Mouse (Mus musculus) right cerebral cortex, postnatal 14 days (tissue): Measurements from ENCODE around the gene Kcnab2.
A peak's percentile ranks its signal among the peaks of the same experiment; 100 is the strongest.

Experiments
- DNase-seq: peaks from one replicate; pipeline ENCODE4 v3.0.0; 2022

The Kcnab2 gene

DNA sequence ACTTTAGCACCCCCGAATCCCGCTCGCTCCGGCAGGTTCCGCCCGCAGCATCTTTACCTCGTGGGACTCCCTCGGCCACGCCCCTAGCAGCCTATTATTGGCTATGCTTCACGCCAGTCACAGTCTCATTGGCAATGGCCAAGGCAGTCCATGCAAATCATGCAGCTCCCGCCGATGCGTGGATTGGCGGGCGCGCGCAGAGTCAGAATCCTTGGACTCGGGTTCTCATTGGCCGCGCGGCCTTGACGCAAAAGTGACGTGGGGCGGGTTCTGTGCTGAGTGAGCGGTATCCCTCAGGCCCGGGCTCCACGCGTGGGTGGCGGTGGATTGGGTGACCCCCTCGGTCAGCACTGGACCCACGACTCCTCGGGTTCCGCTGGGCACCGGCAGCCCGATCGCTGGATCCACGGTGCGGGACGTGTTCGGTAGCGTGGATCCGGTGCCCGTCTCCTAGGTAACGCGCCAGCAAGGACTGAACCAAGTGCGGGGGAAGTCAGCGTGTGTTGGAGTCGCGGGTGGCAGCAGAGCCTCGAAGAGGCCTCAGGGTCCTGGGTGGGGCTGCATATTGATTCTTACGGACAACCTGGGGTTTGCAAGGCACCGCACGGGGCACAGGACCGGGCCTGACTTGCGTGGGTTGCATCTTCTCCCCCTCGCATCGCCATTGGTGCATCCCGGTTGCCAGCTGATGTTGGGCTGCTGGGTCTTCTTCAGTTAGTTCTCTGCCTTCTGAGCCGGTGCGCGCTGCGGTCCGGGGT is at the start of gene Kcnab2:
Gene Kcnab2 (minus strand): TSS at position 406 of the 758 bp plus-strand sequence.
- peak; percentile 100 for DNase-seq

DNA sequence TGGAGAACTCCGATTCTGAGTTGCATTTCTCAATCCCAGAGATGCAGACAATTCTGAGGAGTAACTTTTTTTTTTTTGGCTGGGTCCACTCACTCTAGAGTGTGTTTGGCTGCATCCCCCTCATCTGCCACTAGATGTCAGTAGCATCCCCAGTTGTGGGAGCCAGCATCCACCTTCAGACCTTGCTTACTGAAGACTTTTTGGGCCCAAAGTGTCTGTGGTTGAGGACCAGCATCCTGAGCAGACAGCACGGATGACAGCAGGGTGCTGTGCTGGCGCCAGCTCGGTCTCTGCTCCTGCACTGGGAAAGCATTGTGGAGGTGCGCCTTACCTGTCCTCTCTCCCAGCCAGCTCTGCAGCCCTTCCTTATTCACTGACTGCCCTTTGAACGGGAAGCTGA is 42.4 kb upstream of the Kcnab2 start:
- DNase-seq = peak; percentile 79

DNA sequence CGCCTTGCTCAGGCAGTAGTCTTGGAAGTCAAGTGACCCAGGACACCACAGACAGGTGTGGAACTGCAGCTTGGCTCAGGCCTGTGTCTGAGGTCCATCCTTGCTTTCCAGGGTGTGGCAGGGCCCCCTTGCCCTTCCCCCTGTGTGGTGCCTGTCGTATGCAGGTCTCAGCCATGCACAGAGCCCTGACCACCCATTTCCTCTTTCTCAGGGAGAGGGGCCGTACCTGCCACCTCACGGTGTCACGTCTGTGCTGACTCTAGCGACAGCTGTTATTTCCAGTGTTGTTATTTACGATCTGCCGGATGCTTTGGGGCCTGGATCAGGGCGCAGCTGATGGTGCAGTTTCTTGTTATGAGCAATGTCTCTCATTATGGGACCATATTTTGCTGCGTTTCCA is 41.4 kb upstream of the Kcnab2 start:
- no peak for DNase-seq

DNA sequence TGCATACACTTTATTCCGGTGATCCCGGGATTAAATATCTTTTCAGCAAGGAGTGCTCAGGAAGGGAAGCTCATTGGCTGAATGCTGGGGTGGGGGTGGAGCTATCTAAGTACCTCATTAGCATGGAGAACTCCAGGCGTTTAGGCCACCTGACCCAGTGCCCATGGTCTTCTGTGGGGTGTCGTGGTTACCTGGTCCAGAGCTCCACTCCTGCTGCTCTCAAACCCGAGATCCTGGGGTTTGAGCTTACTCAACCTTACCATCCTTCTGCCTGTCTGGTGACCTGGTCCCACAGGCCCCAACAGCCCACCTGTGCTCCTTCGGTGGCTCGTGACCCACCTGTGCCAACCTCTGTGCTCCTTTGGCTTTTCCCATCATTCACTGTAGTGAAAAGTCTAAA is 37.2 kb upstream of the Kcnab2 start:
- DNase-seq = no peak

DNA sequence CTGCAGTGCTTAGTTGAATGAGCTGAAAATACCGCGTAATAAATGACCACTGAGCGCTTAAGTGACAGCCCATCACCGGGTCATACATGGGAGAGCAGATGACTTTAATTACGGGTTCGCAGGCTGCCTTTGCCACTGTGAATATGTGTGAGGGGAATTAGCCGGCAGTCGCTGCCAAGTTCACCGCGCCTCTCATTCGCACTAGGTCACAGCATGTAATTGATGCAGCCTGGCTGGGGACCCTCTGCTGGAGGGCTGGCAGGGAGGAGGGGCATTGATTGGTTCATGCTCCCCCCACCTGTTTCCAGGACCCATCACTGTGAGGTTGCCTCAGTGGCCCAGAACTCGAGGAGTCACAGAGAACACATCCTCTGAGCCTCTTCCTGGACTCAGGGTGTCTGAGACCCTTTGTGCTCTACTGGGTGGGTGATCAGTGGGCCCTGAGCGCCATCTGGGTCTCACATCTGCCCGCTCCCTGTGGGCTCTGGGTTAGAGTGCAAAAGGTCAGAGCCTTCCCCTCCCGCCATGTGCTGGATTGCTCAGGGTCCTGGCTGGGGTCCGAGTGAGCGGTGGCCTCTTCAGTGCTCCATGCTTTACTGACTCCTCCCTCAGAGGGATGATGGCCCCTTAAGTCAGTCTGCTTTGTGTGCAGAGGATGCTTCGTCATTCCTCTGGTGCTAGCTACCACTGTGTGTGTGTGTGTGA is 34.7 kb upstream of the Kcnab2 start:
- DNase-seq = no peak

DNA sequence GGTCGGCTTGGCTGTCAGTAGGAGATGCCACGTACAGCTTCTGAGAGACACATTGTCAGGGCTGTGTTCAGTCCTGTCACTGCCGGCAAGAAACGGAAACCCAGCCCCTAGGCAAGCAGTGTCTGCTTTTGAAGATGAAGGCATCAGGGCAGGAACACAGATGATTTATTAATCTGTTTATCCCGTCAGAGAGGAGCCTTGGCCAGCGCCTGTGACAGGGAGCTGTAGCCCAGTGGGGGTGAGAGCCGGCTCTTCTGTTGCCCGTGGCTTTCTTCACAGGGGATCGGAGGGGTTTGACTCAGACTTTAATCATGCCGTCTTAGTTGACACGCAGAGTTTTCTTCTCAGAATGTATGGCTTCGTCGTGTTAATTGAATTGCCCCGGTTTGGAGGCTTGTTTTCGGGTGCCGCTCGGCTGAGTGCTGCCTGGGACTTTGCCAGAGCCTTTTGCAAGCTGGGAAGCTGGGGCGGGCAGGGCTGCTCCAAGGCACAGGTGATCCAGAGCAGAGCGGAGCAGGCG is 16.7 kb upstream of the Kcnab2 start:
- DNase-seq = no peak

DNA sequence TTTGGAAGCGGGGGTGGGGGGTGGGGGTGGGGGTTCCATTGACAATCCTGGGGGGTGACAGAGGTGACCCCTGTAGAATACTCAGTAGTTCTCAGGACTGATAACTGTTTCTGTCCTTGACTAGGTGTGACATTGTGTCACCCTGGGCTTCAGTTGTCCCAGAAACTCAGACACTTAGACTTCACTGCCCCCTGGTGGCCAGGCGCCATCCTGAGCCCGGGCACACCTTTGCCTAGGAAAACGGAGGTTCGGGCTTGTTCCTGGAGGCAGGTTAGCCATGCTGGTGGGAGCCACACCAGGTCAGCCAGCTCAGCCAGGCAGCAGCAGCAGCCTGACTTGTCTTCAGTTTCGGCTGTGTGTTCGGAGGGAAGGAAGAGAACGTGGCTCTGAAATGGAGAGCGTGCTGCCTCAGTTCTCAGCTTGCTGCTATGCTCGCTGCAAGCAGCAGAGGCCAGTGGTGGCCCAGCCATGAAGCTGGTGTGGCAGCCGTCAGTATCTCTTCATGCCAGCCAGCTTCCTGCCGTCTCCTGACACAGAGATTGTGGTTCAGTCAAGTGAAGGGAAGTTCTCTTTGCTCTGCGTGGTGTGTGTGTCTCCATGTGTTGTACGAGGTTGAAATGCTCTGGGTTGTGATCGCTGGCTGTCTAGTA is 13.7 kb upstream of the Kcnab2 start:
- DNase-seq = peak; percentile 79

DNA sequence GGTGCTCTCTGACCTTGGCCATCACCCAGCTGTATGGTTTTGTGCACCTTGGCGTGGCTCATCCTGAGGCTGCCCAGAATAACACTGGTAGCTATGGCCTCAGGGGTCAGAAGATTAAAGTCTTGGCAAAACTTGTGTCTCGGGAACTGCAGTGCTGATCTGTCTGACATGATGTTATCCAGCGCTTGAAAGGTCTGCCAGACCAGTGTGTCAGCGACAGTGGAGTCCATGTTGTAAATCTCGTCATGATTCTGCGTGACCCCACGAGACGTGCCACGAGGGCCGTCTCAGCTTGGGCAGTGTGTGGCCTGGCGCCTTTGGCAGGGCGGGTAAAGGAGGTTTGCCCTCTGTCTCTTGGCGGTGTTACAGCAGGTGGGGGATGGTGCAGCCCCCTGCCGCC is 12.6 kb upstream of the Kcnab2 start:
- no peak for DNase-seq

DNA sequence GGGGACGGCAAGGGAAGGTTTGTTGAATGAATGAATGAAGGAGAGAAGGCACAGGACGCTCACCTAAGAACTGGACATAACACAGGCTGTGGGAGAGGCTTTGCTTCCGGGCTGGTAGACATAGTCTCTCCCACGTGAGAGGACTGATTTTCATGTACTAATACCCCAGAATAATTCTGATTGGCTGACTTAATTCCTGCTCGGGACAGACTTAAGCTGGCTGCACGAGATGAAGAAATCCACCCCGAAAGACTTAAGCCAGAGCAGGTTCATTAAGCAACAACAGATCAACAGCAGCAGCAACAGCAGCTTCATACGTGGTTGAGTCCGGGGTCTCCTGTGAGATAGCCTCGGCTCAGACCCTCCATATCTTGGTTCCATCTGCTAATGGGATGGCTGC is 10.4 kb upstream of the Kcnab2 start:
- no peak for DNase-seq

DNA sequence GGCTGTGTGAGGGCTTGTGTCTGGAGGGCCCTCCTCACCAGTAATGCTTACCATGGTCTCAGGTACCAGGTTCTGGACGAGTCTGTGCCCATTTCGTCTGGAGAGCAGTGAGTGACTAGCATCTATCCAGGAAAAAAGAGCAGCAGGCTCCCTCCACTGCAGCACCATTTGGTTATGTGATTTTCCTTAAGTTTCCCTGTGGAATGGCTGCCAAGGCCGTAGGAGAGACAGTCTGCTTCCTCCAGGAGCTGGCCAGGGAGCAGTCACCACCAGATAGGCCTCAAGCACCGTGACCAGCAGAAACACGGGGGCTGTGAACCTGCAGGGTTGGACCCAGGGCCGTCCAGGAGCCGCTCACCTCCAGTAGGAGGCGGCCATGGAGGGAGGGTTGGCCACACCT is 2.8 kb upstream of the Kcnab2 start:
- DNase-seq = no peak

DNA sequence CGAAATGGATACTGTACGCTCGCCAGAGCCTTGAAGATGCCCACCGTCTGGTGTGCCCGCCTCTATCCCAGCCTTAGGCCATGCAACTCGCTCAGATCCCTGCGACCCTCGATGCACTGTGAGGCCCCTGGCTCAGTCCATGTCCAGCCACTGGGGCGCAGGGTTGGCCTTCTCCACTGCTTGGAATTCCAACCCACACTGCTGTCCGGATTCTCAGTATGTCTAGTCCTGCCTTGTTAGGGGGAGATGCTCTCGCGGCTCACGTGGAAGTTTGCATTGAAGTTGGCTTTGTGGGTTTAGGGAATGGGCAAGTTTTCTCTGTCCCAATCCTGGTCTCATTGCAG is 525 bp upstream of the Kcnab2 start:
- no peak for DNase-seq

DNA sequence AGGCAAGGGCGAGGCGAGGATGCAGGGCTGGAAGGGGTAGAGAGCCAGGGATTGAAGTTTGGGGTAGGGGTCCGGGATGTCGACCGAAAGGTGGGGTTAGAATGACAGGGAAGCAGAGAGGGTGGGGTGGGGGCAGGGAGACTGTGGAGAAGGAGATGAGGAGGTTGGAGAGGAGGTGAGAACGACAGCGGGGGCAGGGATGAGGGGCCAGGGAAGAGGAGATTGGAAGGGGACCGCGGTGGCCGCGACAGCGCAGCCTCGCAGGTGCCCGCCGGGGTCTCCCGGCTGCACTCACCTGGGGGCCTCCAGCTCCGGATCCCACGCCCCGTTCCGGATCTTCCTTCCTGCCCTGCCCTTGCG is 585 bp downstream of the Kcnab2 start:
- DNase-seq = no peak

DNA sequence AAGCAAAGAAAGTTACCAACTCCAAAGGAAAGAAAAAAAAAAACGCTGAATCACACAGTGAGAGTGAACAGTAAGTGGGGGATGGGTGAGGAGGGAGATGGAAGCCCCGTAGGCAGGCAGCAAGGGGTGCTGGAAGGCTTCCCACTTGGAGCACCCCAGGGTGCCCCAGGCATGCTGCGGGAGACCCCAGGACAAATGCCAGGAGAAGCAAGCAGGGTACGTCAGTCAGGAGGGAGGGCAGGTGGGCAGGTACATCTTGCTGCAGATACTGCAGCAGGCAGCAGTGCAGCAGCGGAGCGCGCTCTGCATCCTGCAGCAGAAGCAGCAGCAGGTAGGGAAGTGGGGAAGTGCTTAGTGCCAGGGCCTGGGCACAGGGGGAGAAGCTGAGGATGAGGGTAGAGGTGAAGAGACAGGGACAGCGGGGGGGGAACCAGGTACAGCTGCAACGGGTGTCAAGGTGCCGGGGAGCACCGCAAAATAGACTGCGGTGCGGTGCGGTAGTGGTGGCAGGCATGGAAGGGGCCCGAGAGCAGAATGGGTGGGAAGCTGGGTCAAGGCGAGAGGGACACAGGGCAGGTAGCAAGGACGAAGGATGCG is 1.1 kb downstream of the Kcnab2 start, which contains the start of gene Nphp4:
Gene Nphp4 (plus strand): TSS at position 280 of the 597 bp plus-strand sequence.
- DNase-seq = peak; percentile 31

DNA sequence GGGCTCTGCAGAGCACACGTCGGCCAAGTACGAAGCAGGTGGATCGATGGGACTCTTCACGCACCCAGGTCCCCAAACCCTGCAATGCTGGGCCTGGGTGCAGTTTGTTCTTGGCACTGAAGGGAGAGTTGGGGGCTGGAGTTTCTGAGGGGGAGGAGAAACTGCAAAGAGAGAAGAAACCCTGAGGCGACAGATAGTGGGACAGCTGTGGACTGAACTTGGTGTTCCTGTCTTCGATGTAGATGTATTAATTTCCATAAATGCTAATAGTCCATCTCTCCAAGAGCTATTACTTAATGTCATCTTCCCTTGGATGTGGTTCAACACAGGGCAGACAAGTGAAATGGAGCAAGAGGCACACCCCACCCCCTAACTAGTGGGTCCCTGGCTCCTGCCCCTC is 1.7 kb downstream of the Kcnab2 start:
- DNase-seq = no peak

DNA sequence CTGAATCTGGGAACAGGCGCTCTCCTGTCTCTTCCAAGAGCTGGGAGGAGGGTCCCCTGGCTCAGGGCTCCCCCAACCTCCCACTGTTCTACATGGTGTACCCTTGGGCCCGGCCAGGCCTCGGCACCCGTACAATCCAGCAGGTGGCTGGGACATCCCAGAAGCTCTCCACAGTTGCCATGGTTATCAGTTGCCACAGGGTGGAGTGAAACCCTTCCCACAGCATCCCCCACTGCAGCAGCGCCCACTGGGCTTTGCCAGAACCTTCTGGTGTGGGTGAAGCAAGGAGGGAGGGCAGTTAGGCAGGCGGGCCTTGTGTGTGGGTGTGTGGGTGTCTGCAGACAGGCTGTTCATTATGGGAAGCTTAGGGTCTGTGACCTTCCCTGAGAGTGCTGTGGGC is 9.7 kb downstream of the Kcnab2 start:
- peak; percentile 36 for DNase-seq

DNA sequence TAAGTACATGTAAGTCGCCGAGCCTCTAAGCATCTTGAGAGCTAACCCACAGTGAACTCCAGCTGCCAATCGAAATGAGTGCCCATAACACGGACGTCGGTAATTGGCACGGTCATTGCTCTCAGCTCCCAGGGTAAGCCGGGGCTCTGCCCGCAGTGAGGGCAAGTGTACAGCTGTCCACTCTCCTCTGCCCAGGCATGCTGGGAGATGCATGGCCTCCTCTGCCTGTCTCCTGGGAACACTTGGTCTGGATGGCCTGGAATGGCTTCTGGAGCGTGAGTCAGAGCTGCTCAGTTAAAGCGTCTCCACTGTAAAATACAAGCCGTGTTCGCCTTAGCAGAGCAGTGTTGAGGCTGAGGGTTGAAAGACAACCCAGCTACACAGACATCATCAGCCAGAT is 11.1 kb downstream of the Kcnab2 start:
- no peak for DNase-seq

DNA sequence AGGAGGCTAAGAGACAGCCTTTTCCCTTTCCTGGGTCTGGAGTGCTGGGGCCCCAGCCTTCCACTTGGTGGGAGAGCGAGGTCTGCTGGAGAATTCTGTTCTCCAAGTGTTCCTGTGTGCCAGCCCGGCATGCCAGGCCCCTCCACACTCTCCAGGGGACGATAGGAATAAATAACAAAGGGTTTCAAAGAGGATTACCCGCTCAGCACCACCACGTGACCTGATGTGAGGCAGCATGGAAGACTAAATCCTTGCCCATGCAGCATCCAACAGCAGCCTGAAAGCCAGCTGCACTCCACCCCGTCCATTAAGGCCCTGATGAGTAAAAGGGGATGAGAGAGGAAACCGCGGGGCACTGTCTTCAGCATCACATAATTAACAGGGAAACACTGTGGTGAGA is 12.6 kb downstream of the Kcnab2 start:
- DNase-seq = no peak

DNA sequence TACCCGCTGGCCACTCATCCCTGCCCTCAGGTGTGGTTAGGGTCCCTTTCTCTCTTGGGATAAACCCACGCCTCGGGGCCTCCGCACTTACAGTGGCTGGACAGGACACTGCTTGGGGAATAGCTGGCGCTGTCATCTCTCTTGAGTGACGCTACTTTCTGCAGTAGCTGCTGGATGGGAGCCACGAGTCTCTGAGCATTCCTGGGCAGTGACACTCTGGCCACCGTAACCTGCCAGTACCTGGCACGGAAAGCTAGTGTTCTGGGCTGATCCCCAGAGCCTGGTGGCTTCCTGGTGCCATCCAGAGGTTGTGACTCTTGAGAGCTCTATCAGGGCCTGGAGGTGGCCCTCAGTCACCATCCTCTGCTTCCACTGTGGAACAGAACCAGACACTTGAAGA is 14.5 kb downstream of the Kcnab2 start:
- DNase-seq = no peak

DNA sequence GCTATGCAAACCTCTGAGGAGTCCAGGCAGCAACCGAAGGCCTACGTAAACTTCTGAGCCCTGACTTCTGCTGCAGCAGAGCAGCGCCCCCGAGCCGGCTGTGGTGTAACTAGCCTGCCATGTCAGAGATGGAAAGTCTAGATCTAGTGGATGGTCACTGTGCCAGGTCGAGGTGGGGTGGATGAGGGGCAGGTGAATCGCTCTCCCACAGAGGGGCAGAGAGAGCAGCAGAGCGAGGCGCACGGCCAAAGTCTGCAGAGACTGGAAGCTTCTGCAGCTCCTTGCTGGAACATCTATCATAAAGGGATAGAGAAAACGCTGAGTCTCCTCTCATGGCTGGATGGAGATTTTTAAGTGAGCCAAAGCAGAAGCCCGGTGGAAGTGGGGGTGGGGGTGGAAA is 15.2 kb downstream of the Kcnab2 start:
- DNase-seq = no peak

DNA sequence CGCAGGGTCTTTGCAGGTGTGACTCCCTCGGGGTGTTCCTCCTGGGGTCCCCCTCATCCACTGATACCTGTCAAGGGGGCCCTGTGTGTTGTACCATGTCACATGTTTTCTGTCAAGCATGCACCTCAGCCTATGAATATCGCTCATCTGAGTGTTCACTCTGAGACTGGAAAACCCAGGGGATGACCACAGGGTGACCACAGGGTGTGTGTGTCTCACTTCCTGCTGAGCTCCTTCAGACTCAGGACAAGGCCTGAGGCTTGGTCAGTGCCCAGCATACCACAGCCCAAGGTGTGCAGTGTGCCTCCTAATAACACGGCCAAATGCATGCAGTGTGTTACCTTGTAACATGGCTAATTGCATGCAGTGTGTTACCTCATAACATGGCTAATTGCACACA is 20.0 kb downstream of the Kcnab2 start:
- no peak for DNase-seq

DNA sequence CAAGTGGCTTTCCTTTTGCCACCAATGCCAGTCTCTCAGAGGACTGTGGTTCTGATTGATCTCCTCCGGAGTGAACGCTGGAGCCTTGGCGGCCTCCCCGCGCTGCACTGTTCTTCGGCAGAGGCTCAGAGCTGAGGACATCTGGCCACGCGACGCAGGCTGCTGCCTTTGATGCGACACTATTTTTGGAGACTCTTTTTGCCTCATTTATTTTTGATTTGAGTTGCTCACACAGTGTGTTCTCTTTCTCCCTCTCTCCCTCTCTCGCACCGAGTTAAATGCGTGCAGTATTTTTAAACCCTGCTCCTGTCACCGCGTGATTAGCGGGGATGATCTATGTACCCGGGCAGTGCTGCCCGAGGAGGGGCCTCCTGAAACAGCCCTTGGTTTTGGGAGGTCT is 21.1 kb downstream of the Kcnab2 start:
- peak; percentile 72 for DNase-seq

DNA sequence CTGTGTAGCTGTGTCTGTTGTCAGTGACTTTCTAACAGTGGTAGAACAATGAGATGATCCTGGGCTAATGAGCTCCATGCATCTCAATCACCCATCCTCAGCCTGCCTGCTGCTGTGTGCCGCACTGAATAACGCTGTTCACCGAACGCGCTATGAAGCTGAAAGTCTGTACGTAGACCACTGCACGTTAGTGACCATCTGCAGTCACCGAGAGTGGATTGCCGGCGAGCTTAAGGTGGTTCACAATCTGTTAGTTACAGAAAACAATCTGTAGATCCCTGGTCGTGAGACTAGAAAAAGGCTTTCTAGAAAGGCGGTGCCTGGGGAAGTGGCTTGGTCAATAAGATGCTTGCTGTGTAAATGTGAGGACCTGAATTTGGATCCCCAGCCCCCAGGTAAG is 23.5 kb downstream of the Kcnab2 start:
- no peak for DNase-seq

DNA sequence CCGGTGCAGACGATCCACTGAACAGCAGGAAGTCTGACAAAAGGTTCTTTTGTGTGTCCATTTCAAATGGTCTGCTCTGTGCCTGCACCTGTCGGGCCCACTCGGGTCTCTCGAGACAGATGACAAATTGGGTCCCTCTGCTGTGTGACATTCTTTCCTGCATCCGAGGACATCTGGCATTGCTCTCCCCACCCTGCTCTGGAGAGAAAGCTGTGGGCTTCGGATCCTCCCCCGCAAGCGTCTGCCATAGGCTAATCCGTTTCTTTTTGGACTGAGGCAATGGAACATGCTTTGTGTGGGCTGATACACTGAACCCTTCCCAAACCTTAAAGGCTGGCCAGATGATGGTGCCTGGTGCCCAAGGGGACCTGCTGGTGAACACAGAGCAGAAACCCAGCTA is 24.6 kb downstream of the Kcnab2 start:
- DNase-seq = peak; percentile 68

DNA sequence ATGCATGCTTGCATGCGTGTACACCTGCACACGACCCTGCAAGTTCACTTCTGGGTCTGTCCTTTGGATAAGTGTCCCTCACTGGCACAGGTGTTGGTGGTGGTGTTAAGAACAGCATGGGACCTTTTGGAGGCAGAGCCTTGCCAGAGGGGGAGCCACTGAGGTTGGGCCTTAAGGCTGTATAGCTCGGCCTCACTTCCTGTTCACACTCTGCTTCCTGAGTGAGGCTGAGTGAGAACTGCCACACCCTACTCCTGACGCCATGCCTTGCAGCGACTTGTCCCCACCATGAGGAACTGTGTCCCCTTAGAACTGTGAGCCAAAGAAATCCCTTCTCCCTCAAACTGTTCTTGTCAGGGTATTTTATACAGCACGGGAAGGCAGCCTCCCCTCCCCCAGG is 26.3 kb downstream of the Kcnab2 start:
- no peak for DNase-seq
